1 mouse cellular context compared by ENCODE assay signal in the genomic region with DNA sequence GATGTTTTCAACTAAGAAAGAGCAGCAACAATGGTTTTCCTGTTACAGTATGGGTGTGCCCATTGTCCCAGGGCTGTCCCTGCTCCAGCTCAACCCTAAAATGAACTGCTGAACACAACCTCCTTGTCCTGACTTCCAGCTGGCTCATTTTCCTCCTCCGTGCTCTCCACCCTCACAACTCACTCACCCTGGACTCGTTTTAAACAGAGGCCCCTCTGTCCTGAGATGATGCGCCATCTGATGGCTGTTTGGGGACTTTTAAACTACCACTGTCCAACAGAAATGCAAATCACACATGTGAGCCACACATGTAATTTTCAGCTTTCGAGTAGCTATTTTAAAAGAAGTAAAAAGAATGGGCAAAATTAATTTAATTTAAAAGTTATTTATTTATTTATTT.
TF ChIP-seq lines count a peak whose summit lies in the region.

No protein-coding gene starts in this region.

TF ChIP-seq in CH12.LX, 34 proteins besides CTCF, POLR2A, EP300 and RAD21 (continued from another document):
- TF ChIP-seq USF1 (IDR thresholded peaks at IDR 0.05; ENCODE audit: low read depth, low read length) (no peak), SIN3A (IDR thresholded peaks at IDR 0.05; ENCODE audit: low read length) (no peak)
